Mouse (Mus musculus) c-Kit-positive CD71-negative TER-119-negative erythroid progenitor cells, embryonic 14.5 days (primary cell): ENCODE results near the gene Sertad4.

Experiments used
- DNase-seq: peaks from one replicate; pipeline ENCODE4 v3.0.0-alpha.2; 2013; ENCODE audit warnings: low read depth

Sertad4 gene

GRCm38 (mm10) chr1:192855474-192856230 lies at the start of gene Sertad4:
Gene Sertad4 (minus strand): TSS chr1:192855756.
- no peak for DNase-seq

- no peak for DNase-seq
Measured at GRCm38 (mm10) chr1:192901516-192901915, 46.0 kb upstream of the Sertad4 start.

- no peak for DNase-seq
Measured at GRCm38 (mm10) chr1:192900913-192901312, 45.4 kb upstream of the Sertad4 start.

- DNase-seq, result no peak
Measured at GRCm38 (mm10) chr1:192898742-192899141, 43.2 kb upstream of the Sertad4 start.

- DNase-seq, result no peak
Measured at GRCm38 (mm10) chr1:192897218-192897617, 41.7 kb upstream of the Sertad4 start.

GRCm38 (mm10) chr1:192896076-192896475 lies 40.5 kb upstream of the Sertad4 start:
- DNase-seq, result no peak

GRCm38 (mm10) chr1:192890716-192891115 lies 35.2 kb upstream of the Sertad4 start:
- no peak for DNase-seq

- DNase-seq, result no peak
Measured at GRCm38 (mm10) chr1:192882617-192883295, 27.2 kb upstream of the Sertad4 start.

- no peak for DNase-seq
Measured at GRCm38 (mm10) chr1:192880130-192880529, 24.6 kb upstream of the Sertad4 start.

GRCm38 (mm10) chr1:192879086-192879580 lies 23.6 kb upstream of the Sertad4 start:
- DNase-seq, result no peak

GRCm38 (mm10) chr1:192872841-192873240 lies 17.3 kb upstream of the Sertad4 start:
- DNase-seq, result no peak

GRCm38 (mm10) chr1:192869761-192870160 lies 14.2 kb upstream of the Sertad4 start:
- DNase-seq, result no peak

- no peak for DNase-seq
Measured at GRCm38 (mm10) chr1:192864440-192864839, 8.9 kb upstream of the Sertad4 start.

GRCm38 (mm10) chr1:192861305-192861960 lies 5.9 kb upstream of the Sertad4 start:
- no peak for DNase-seq

- DNase-seq, result no peak
Measured at GRCm38 (mm10) chr1:192860273-192860672, 4.7 kb upstream of the Sertad4 start.

GRCm38 (mm10) chr1:192857582-192857981 lies 2.0 kb upstream of the Sertad4 start:
- DNase-seq, result no peak

GRCm38 (mm10) chr1:192856931-192857330 lies 1.4 kb upstream of the Sertad4 start:
- no peak for DNase-seq

- no peak for DNase-seq
Measured at GRCm38 (mm10) chr1:192856411-192856810, 855 bp upstream of the Sertad4 start.

- no peak for DNase-seq
Measured at GRCm38 (mm10) chr1:192854819-192855271, 711 bp downstream of the Sertad4 start.

GRCm38 (mm10) chr1:192853988-192854818 lies 1.4 kb downstream of the Sertad4 start:
- DNase-seq, result no peak

- no peak for DNase-seq
Measured at GRCm38 (mm10) chr1:192853429-192853828, 2.1 kb downstream of the Sertad4 start.

GRCm38 (mm10) chr1:192852047-192852446 lies 3.5 kb downstream of the Sertad4 start:
- DNase-seq, result no peak
